ENCODE assay signal across 8 mouse cellular contexts in genomic region chr11:75148332-75149035, GRCm38 (mm10). TPM values are rescaled to one million over a fixed set of nuclear protein-coding genes. Genes with fewer than 3 reads are reported as not detected.
DNase-seq lines count a peak whose midpoint lies in the region; ATAC-seq and TF ChIP-seq lines count a peak whose summit lies in the region.

No protein-coding gene starts in this region.

- no peak overlapping the region for H3K9ac ChIP-seq in hindbrain, embryonic 12.5 days
- H3K9ac ChIP-seq in midbrain, embryonic 15.5 days = no peak overlapping the region

- ATAC-seq in hindbrain, embryonic 12.5 days (ENCODE audit: low FRiP score) = no peak
- ATAC-seq in midbrain, embryonic 15.5 days (replicated peaks) = no peak
- no peak for ATAC-seq in erythroid progenitor cell, adult 5-6 weeks (replicated peaks; ENCODE audit: low FRiP score, poor library complexity, severe bottlenecking)

- DNase-seq in left cerebral cortex, adult 2 months (ENCODE audit: extremely low spot score in 1 of 2, low spot score in 2 of 2) = no peak
- no peak for DNase-seq in left cerebral cortex, adult 18-20 months (ENCODE audit: low spot score in 2 of 2)
- DNase-seq in right cerebral cortex, postnatal 36 days (ENCODE audit: low spot score in 2 of 2) = no peak
- no peak for DNase-seq in ovary, postnatal 36 days (ENCODE audit: low spot score)

- peak overlapping the region; percentile 62 for H3K27ac ChIP-seq in left cerebral cortex, adult 2 months
- peak overlapping the region; percentile 65; the same call in 1 of the 2 replicates for H3K27ac ChIP-seq in embryonic fibroblast, embryonic 13.5 days (ENCODE audit: insufficient read depth, low read length)
- peak overlapping the region; percentile 82 for H3K27ac ChIP-seq in hindbrain, embryonic 12.5 days
- H3K27ac ChIP-seq in midbrain, embryonic 15.5 days = peak overlapping the region; percentile 78; the same call in 1 of the 2 replicates

- no peak for TF ChIP-seq CTCF in left cerebral cortex, adult 2 months (IDR thresholded peaks at IDR 0.05)
- TF ChIP-seq CTCF in embryonic fibroblast, embryonic 13.5 days (IDR thresholded peaks at IDR 0.05; ENCODE audit: borderline replicate concordance, insufficient read depth, low read length) = no peak

- no peaks in the 10 kb centered on the region for H3K27me3 ChIP-seq in hindbrain, embryonic 12.5 days
- H3K27me3 ChIP-seq in midbrain, embryonic 15.5 days (replicated peaks) = no peaks in the 10 kb centered on the region

- no peak for TF ChIP-seq POLR2A in embryonic fibroblast, embryonic 13.5 days (IDR thresholded peaks at IDR 0.05; ENCODE audit: low read depth, low read length)

- peaks cover 13% of the 10 kb centered on the region for H3K4me1 ChIP-seq in embryonic fibroblast, embryonic 13.5 days (ENCODE audit: control insufficient read depth, insufficient read depth, low read length)
- peaks cover 20% of the 10 kb centered on the region for H3K4me1 ChIP-seq in hindbrain, embryonic 12.5 days
- H3K4me1 ChIP-seq in midbrain, embryonic 15.5 days = peaks cover 16% of the 10 kb centered on the region

- no peaks in the 10 kb centered on the region for H3K9me3 ChIP-seq in hindbrain, embryonic 12.5 days (replicated peaks)
- no peaks in the 10 kb centered on the region for H3K9me3 ChIP-seq in midbrain, embryonic 15.5 days

- intact Hi-C loops in left cerebral cortex, adult 2 months (cut with DNase I) = no loop called here

- no peak overlapping the region for H3K4me3 ChIP-seq in left cerebral cortex, adult 2 months
- no peak overlapping the region for H3K4me3 ChIP-seq in embryonic fibroblast, embryonic 13.5 days (ENCODE audit: insufficient read depth, low read length)
- H3K4me3 ChIP-seq in hindbrain, embryonic 12.5 days = no peak overlapping the region
- H3K4me3 ChIP-seq in midbrain, embryonic 15.5 days = no peak overlapping the region

- peaks cover 30% of the 10 kb centered on the region for H3K36me3 ChIP-seq in hindbrain, embryonic 12.5 days
- H3K36me3 ChIP-seq in midbrain, embryonic 15.5 days (replicated peaks) = peaks cover 20% of the 10 kb centered on the region; the same call in 1 of the 2 replicates

- H3K4me2 ChIP-seq in hindbrain, embryonic 12.5 days (replicated peaks) = no peak overlapping the region
- no peak overlapping the region for H3K4me2 ChIP-seq in midbrain, embryonic 15.5 days

- 87% methylated on average over 11 of the region's 11 CpGs for WGBS in hindbrain, embryonic 12.5 days
- 94% methylated on average over 11 of the region's 11 CpGs for WGBS in midbrain, embryonic 15.5 days

RNA-seq across cellular contexts. Expression of gene Hic1, which starts 20.8 kb away (rescaled TPM):
- 1 to 10 TPM; 3.3 to 3.9 TPM for total RNA-seq in left cerebral cortex, adult 2 months (2021)
- 1 to 10 TPM; 3.8 to 5.0 TPM for total RNA-seq in left cerebral cortex, adult 18-20 months (2021)
- 20.7 and 29.3 TPM in 2 replicates for polyA plus RNA-seq in embryonic fibroblast, embryonic 13.5 days (2011; ENCODE audit: insufficient read length, low read depth, missing spikeins)
- polyA plus RNA-seq in hindbrain, embryonic 12.5 days (2016; fragmentation: Nextera tagmentation; extraction: Ambion mirVana) = 11.3 and 15.8 TPM in 2 replicates
- polyA plus RNA-seq in midbrain, embryonic 15.5 days (2015; fragmentation: Nextera tagmentation; extraction: Ambion mirVana) = 2.8 and 3.2 TPM in 2 replicates
- total RNA-seq in erythroid progenitor cell, adult 5-6 weeks (2015; ENCODE audit: low replicate concordance) = not detected in 2 replicates
- not detected in 2 replicates for total RNA-seq in erythroid progenitor cell, adult 5-6 weeks (2017; ENCODE audit: low replicate concordance)

RNA-seq across cellular contexts. Expression of gene Ovca2, which starts 30.2 kb away (rescaled TPM):
- total RNA-seq in left cerebral cortex, adult 2 months (2021) = 10 to 100 TPM; 12.1 to 12.7 TPM
- 10 to 100 TPM in 1 of 2 experiments, 1 to 10 TPM in 1; 9.2 to 12.0 TPM for total RNA-seq in left cerebral cortex, adult 18-20 months (2021)
- polyA plus RNA-seq in embryonic fibroblast, embryonic 13.5 days (2011; ENCODE audit: insufficient read length, low read depth, missing spikeins) = 20.4 and 28.9 TPM in 2 replicates
- polyA plus RNA-seq in hindbrain, embryonic 12.5 days (2016; fragmentation: Nextera tagmentation; extraction: Ambion mirVana) = 23.8 and 24.5 TPM in 2 replicates
- 15.4 and 18.3 TPM in 2 replicates for polyA plus RNA-seq in midbrain, embryonic 15.5 days (2015; fragmentation: Nextera tagmentation; extraction: Ambion mirVana)
- total RNA-seq in erythroid progenitor cell, adult 5-6 weeks (2015; ENCODE audit: low replicate concordance) = 4.2 and 15.1 TPM in 2 replicates
- total RNA-seq in erythroid progenitor cell, adult 5-6 weeks (2017; ENCODE audit: low replicate concordance) = 1.9 and 4.2 TPM in 2 replicates

RNA-seq across cellular contexts. Expression of gene Dph1, which starts 42.6 kb away (rescaled TPM):
- 10 to 100 TPM; 27.9 to 28.9 TPM for total RNA-seq in left cerebral cortex, adult 2 months (2021)
- 10 to 100 TPM; 28.5 to 32.1 TPM for total RNA-seq in left cerebral cortex, adult 18-20 months (2021)
- polyA plus RNA-seq in embryonic fibroblast, embryonic 13.5 days (2011; ENCODE audit: insufficient read length, low read depth, missing spikeins) = 15.7 and 18.7 TPM in 2 replicates
- polyA plus RNA-seq in hindbrain, embryonic 12.5 days (2016; fragmentation: Nextera tagmentation; extraction: Ambion mirVana) = 14.8 and 18.6 TPM in 2 replicates
- polyA plus RNA-seq in midbrain, embryonic 15.5 days (2015; fragmentation: Nextera tagmentation; extraction: Ambion mirVana) = 13.1 and 14.0 TPM in 2 replicates
- not detected in 2 replicates for total RNA-seq in erythroid progenitor cell, adult 5-6 weeks (2015; ENCODE audit: low replicate concordance)
- total RNA-seq in erythroid progenitor cell, adult 5-6 weeks (2017; ENCODE audit: low replicate concordance) = 1.1 and 6.3 TPM in 2 replicates

RNA-seq across cellular contexts. Expression of gene Rtn4rl1, which starts 45.1 kb away (rescaled TPM):
- total RNA-seq in left cerebral cortex, adult 2 months (2021) = 10 to 100 TPM; 89.0 to 99.0 TPM
- total RNA-seq in left cerebral cortex, adult 18-20 months (2021) = 10 to 100 TPM; 86.2 to 91.0 TPM
- 2.1 and 2.7 TPM in 2 replicates for polyA plus RNA-seq in embryonic fibroblast, embryonic 13.5 days (2011; ENCODE audit: insufficient read length, low read depth, missing spikeins)
- 5.1 and 5.8 TPM in 2 replicates for polyA plus RNA-seq in hindbrain, embryonic 12.5 days (2016; fragmentation: Nextera tagmentation; extraction: Ambion mirVana)
- polyA plus RNA-seq in midbrain, embryonic 15.5 days (2015; fragmentation: Nextera tagmentation; extraction: Ambion mirVana) = 15.7 and 18.3 TPM in 2 replicates
- 0.42 and 1.1 TPM in 2 replicates for total RNA-seq in erythroid progenitor cell, adult 5-6 weeks (2015; ENCODE audit: low replicate concordance)
- total RNA-seq in erythroid progenitor cell, adult 5-6 weeks (2017; ENCODE audit: low replicate concordance) = not detected in 2 replicates

Comparison
In these comparisons a context has a peak if more than half of its experiments do, and no peak if none do; other contexts are left out.
1. RNA of gene Hic1, which starts 20.8 kb away (total RNA-seq): 3.8 to 5.0 TPM in left cerebral cortex, adult 18-20 months and 3.3 to 3.9 TPM in left cerebral cortex, adult 2 months; not detected in erythroid progenitor cell, adult 5-6 weeks; every median in the first group is over 4 times any median in the second.
2. Peak in every context shown above with its lines, with median percentiles within 50 percentile points of each other: H3K27ac ChIP-seq.